ENCODE assay signal across 1 mouse cellular context in genomic region chr8:84985049-84985683, GRCm38 (mm10).
TF ChIP-seq lines count a peak whose summit lies in the region.

No protein-coding gene starts in this region.

TF ChIP-seq in CH12.LX, 34 proteins besides CTCF, POLR2A, EP300 and RAD21 (continued from another document):
- TF ChIP-seq NRF1 (IDR thresholded peaks at IDR 0.05; ENCODE audit: low read depth, low read length) (peak; percentile 22; the same call in 1 of the 2 replicates), TBP (conservative IDR thresholded peaks at IDR 0.05; ENCODE audit: low read depth, low read length) (peak; percentile 71; the same call in 1 of the 2 replicates), PAX5 (IDR thresholded peaks at IDR 0.05; ENCODE audit: low read length) (no peak), USF2 (conservative IDR thresholded peaks at IDR 0.05; ENCODE audit: low read depth, low read length) (no peak), MAZ (IDR thresholded peaks at IDR 0.05; ENCODE audit: low read depth, low read length) (peak; percentile 1; the same call in 1 of the 2 replicates)
